Mouse (Mus musculus) bone marrow macrophage, adult 2 months (primary cell): Measurements from ENCODE around the gene Shmt2.

ENCODE experiments used
- CTCF ChIP-seq: IDR thresholded peaks from 2 replicates; pipeline ENCODE4 v1.5.1; 2012; ENCODE audit warnings: low read depth, mild to moderate bottlenecking, low read length, moderate library complexity
- POLR2A ChIP-seq: IDR thresholded peaks from 2 replicates; pipeline ENCODE4 v1.6.1; 2012; ENCODE audit warnings: mild to moderate bottlenecking, low read depth, low read length, borderline replicate concordance

DNA sequence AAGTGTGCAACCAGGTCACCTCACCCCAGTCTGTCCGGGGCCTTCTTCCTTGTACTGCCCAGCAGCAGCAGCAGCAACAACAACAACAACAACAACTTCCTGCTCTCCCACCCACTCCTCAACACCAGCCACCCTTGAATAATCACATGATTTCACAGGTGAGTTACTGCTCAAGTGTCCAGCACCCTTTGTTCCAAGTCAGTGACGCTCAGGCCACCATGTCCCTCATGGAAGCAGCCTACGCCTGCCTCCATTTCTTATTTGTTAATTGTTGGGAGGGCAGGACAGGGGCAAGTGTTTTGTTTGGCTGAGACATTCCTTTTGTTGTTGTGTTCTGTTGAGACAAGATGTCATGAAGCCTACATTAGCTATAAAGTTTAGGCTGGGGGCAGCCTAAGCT, 45.7 kb downstream of the Shmt2 start:
- TF ChIP-seq POLR2A (no peak), CTCF (no peak)
